Mouse (Mus musculus) forebrain, embryonic 11.5 days (tissue): ENCODE measurements around the gene Kcnrg. TPM values are rescaled to one million over a fixed set of nuclear protein-coding genes. Genes with fewer than 3 reads are reported as not detected.
"Not testable (repeated sequence)": the region's sequence is repeated elsewhere in the genome, so short reads cannot be mapped to it uniquely, and the experiment has no call there.

Experiments used
- ATAC-seq: fragments of 200-750 bp; cut with Nextera tagmentation; replicated peaks from 2 replicates; pipeline ENCODE4 v1.8.0; 2017; ENCODE audit warnings: moderate TSS enrichment; ENCODE audit not compliant: low FRiP score
- DNase-seq: peaks from one replicate; pipeline ENCODE4 v3.0.0-alpha.2; 2017; ENCODE audit warnings: low spot score
- H3K27ac ChIP-seq: fragments of 300-500 bp; sonication (generic); 2 replicates; pipeline ENCODE4 v1.5.1; 2014; ENCODE audit warnings: low read depth, low read length
- H3K27me3 ChIP-seq: fragments of 300-500 bp; sonication (generic); 2 replicates; pipeline ENCODE4 v1.6.1; 2014; ENCODE audit warnings: mild to moderate bottlenecking, low read length, mixed read lengths; ENCODE audit not compliant: control insufficient read depth, insufficient read depth
- H3K36me3 ChIP-seq: fragments of 300-500 bp; sonication (generic); 2 replicates; pipeline ENCODE4 v1.6.1; 2014; ENCODE audit warnings: mild to moderate bottlenecking, low read length, moderate library complexity, mixed read lengths; ENCODE audit not compliant: control insufficient read depth, insufficient read depth
- H3K4me1 ChIP-seq: fragments of 300-500 bp; sonication (generic); replicated peaks from 2 replicates; pipeline ENCODE4 v1.6.1; 2014; ENCODE audit warnings: low read length, mixed read lengths; ENCODE audit not compliant: control insufficient read depth, insufficient read depth
- H3K4me2 ChIP-seq: fragments of 300-500 bp; sonication (generic); 2 replicates; pipeline ENCODE4 v1.6.1; 2014; ENCODE audit warnings: low read depth, mild to moderate bottlenecking, low read length, moderate library complexity, mixed read lengths; ENCODE audit not compliant: severe bottlenecking
- H3K4me3 ChIP-seq: fragments of 300-500 bp; sonication (generic); 2 replicates; pipeline ENCODE4 v1.5.1; 2014; ENCODE audit warnings: low read depth, low read length
- H3K9ac ChIP-seq: fragments of 300-500 bp; sonication (generic); 2 replicates; pipeline ENCODE4 v1.6.1; 2014; ENCODE audit warnings: low read length
- H3K9me3 ChIP-seq: fragments of 300-500 bp; sonication (generic); 2 replicates; pipeline ENCODE4 v1.6.1; 2016; ENCODE audit warnings: low read length, mixed read lengths; ENCODE audit not compliant: control insufficient read depth
- WGBS: fragments of 180-500 bp; shearing (Covaris S2); extraction: QIAGEN DNeasy Blood & Tissue Kit; methylation state at CpG from one replicate; pipeline ENCODE4 v1.1.7; 2014; 5-methylcytosine and 5-hydroxymethylcytosine counted together
- polyA plus RNA-seq: library from polyadenylated mRNA; unstranded; fragments of >200 nt; fragmentation: Nextera tagmentation; extraction: Ambion mirVana; gene quantifications from 2 replicates; pipeline ENCODE4 v1.2.1, GENCODE M21; 2014

Gene Kcnrg
- polyA plus RNA-seq, 1 experiment from 2014 or later = 1.0 TPM

DNA sequence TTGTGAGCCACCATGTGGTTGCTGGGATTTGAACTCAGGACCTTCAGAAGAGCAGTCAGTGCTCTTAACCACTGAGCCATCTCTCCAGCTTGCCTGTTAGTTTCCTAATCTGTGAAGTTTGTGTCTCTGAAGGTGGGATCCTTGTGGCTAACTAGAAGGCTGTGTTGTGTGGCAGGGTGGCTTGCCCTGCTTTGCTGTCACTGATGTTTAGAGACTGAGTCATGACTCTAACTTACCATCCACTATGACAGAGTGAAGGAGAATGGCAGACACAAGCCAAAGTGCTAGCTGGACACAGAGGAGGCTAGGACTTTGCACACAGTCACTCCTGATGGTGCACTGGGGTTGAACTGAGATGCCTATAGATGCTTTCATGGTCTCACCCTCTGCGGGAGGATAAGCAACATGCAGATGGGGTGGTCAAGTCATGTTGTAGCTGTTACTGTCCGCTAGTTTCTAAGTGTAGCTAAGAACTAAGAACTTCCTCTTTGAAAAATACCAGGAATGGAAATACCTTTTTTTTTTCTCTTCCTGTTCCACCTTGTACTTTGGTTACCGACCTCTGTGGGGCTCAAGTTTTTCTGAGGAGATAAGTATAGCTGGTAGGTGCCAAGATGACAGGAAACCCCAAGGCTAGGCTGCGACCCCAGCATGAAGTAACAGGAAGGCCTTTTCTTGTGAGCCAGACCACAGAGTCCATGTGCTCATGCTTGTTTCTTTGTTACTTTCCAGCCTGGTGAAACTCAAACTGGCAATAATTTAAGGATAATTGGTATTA is 17.8 kb upstream of the Kcnrg start:
- Histone ChIP-seq H3K4me2 (no peak overlapping the region), H3K27ac (no peak overlapping the region), H3K9ac (no peak overlapping the region), H3K27me3 (no peaks in the 10 kb centered on the region), H3K9me3 (no peaks in the 10 kb centered on the region), H3K36me3 (no peaks in the 10 kb centered on the region), H3K4me1 (no peaks in the 10 kb centered on the region), H3K4me3 (no peak overlapping the region)
- no peak for ATAC-seq
- 86% methylated on average over 4 of the region's 4 CpGs for WGBS
- no peak for DNase-seq

DNA sequence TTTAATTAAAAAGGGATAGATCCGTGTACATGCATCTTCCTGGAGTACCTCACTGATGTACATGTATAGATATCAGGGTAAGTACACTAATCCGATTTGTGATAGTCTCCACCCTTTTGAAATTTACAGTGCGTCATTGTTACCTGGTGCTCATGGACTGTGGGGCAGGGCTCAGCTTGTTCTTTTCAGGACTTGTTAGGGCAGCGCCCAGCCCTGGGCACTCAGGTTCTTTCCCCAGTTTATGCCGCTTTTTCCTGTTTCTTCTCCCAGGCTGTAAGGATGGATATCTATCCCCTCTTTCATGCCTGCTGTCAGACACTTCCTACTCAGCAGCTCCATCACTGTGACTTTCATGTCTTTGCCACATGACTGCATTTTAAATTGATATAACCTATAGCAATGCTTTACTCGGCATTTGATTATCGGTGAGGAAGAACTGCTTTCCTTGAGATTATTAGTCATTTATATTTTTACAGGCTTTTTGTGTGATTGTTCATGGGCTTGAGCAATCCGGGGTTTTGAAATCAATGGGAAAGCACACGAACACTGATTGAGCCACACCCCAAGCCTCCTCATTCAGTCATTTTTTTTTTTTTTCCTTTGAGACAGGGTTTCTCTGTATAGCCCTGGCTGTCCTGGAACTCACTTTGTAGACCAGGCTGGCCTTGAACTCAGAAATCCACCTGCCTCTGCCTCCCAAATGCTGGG is 10.4 kb upstream of the Kcnrg start:
- H3K4me2 ChIP-seq = no peak overlapping the region
- DNase-seq (no peak), ATAC-seq (no peak)
- 91% methylated on average over 9 of the region's 9 CpGs for WGBS
- H3K27me3 ChIP-seq = no peaks in the 10 kb centered on the region
- H3K9ac ChIP-seq = no peak overlapping the region
- no peaks in the 10 kb centered on the region for H3K9me3 ChIP-seq
- no peak overlapping the region for H3K27ac ChIP-seq
- H3K4me3 ChIP-seq = no peak overlapping the region
- H3K4me1 ChIP-seq = peaks cover 2% of the 10 kb centered on the region; the same call in 1 of the 2 replicates
- no peaks in the 10 kb centered on the region for H3K36me3 ChIP-seq

DNA sequence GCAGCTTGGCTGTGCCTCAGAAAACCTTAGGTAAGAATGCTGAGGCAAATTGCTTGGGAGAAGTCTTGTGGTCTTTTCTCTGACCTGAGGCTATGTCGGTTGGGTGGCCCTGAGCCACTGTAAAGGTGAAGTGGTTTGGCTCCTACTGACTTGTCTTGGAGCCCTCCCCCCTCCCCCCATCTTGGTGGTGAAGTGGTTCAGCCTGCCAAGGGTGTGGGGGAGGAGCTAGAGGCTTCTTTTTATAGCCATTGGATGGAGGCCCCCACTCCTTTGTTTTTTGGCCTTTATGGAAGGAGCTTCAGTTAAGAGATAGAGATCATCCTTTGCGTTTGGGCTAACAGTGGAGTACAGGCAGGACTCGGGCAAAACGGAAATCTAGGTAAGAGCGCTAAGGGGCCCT is 9.3 kb upstream of the Kcnrg start, which contains the start of gene Trim13:
Gene Trim13, plus strand, starts transcription at position 280 of the 400 bp plus-strand sequence.
- ATAC-seq = no peak
- WGBS = 45% methylated on average over 5 of the region's 5 CpGs
- Histone ChIP-seq H3K4me1 (peaks cover 2% of the 10 kb centered on the region; the same call in 1 of the 2 replicates), H3K27me3 (no peaks in the 10 kb centered on the region), H3K36me3 (no peaks in the 10 kb centered on the region), H3K9me3 (no peaks in the 10 kb centered on the region), H3K4me2 (peak within 1 kb of the TSS; percentile 55), H3K9ac (peak within 1 kb of the TSS; percentile 83), H3K27ac (no peak within 1 kb of the TSS), H3K4me3 (peak within 1 kb of the TSS; percentile 76)
- DNase-seq = no peak

DNA sequence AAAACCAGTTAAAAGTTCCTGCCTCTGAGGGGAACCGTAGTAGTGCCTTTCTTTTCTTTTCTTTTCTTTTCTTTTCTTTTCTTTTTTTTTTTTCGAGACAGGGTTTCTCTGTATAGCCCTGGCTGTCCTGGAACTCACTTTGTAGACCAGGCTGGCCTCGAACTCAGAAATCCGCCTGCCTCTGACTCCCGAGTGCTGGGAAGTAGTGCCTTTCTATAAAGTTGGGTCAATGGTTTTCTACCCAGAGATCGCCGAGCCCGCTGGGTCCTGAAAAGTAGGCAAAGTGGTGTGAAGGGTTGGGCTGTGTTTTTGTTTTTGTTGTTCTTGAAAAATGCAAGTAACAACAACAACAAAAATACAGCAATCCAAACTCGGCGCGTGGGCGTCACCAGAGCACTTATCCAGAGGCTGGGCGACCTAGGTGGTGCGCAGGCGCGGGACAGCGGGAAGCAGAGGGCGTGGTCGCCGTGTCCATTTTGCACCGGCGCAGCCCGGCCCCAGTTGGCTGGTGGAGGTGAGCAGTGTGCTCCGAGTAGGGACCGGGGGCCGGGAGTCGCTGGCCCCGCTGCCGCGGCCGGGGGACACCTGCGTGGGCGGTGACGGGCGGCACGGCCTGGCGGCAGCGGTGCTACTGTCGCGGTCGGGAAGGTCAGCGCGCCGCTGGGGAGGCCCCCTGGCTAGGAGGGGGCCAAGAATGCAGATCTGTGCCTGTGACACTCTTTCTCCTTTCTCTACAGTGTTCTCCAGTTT is 8.0 kb upstream of the Kcnrg start:
- Histone ChIP-seq H3K4me1 (peaks cover 2% of the 10 kb centered on the region; the same call in 1 of the 2 replicates), H3K36me3 (no peaks in the 10 kb centered on the region), H3K27me3 (no peaks in the 10 kb centered on the region), H3K4me3 (peak overlapping the region; percentile 76), H3K27ac (no peak overlapping the region), H3K9me3 (no peaks in the 10 kb centered on the region), H3K4me2 (peak overlapping the region; percentile 55), H3K9ac (peak overlapping the region; percentile 83)
- ATAC-seq = peak; percentile 95
- WGBS = 5% methylated on average over 44 of the region's 44 CpGs
- peak; percentile 95 for DNase-seq

DNA sequence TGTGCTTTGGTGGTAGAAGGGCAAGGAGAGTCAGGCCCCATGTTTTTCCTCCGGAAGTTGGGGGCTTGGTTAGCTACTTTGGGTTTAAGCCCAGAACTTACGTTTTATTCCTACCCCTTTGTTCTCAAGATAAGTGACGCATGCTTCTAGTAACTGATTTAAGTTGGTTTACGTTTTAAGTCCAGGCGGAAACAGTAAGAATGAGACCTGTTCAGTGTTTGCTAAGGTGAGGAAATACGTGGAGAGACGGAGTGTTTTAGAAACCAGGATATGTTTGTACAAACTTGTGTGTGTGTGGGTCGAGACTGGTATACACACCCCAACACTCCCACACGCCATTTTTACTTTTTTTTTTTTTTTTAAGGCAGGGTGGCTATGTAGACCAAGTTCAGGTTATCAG is 5.9 kb upstream of the Kcnrg start:
- Histone ChIP-seq H3K27me3 (no peaks in the 10 kb centered on the region), H3K27ac (no peak overlapping the region), H3K9me3 (no peaks in the 10 kb centered on the region), H3K4me2 (no peak overlapping the region), H3K36me3 (no peaks in the 10 kb centered on the region), H3K4me3 (no peak overlapping the region), H3K4me1 (peaks cover 2% of the 10 kb centered on the region; the same call in 1 of the 2 replicates), H3K9ac (no peak overlapping the region)
- ATAC-seq = no peak
- 89% methylated on average over 9 of the region's 9 CpGs for WGBS
- no peak for DNase-seq

DNA sequence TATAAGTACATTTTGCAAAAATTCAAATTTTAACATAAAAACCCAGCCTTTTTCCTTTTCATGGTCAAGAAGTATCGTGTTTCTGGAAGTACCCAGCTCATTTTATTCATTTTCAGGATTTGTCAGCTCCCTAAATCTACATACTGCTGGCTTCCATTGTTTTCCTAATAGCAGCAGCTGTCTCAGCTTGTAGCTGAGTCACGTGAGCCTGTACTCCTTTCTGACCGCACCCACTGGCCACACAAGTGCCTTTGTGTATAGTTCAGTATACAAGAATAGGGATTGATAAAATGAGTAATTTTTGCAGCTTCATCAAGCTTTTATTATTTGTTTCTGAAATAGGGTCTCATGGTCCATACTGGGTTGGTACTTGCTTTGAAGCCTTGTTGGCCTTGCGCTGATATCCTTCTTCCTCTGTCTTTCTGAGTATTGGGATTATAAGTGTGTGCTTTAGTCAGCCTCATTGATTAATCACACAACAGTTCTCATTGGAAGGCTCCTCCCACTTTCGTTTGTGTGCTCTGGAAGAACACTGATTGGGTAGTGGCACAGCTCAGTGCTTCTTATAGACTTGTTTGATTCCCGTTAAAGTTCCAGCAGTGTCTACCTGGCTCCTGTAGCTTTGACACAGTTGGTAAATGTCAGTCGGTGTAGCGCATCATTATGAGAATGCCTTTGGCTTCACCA is 4.0 kb upstream of the Kcnrg start:
- WGBS = 68% methylated on average over 8 of the region's 8 CpGs
- Histone ChIP-seq H3K27ac (no peak overlapping the region), H3K9ac (no peak overlapping the region), H3K4me3 (no peak overlapping the region), H3K36me3 (no peaks in the 10 kb centered on the region), H3K4me1 (peaks cover 2% of the 10 kb centered on the region; the same call in 1 of the 2 replicates), H3K4me2 (no peak overlapping the region), H3K27me3 (no peaks in the 10 kb centered on the region), H3K9me3 (no peaks in the 10 kb centered on the region)
- ATAC-seq (peak; percentile 61), DNase-seq (no peak)

DNA sequence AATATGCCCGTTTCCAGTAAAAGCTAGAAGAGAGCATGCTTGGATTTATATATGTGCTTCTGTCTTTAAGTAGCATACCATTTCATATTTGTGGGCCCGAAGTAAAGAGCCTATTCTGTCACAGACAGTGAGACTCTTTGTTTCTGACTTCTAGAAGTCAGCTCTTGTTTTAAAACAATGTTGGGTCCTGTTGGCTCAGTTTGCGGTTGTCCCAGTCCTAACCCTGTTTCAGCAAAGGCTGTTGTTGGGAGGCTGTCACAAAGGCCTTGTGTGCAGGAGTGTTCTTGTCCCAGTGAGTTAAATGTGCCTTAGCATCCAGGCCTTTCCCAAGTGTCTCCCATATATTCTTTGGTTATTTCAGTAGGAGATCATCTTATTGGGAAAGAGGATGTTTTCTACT is 3.2 kb upstream of the Kcnrg start:
- ATAC-seq (no peak), DNase-seq (no peak)
- Histone ChIP-seq H3K4me2 (no peak overlapping the region), H3K9me3 (no peaks in the 10 kb centered on the region), H3K27ac (no peak overlapping the region), H3K4me3 (no peak overlapping the region), H3K27me3 (no peaks in the 10 kb centered on the region), H3K9ac (no peak overlapping the region), H3K36me3 (no peaks in the 10 kb centered on the region), H3K4me1 (peaks cover 2% of the 10 kb centered on the region; the same call in 1 of the 2 replicates)
- WGBS = 91% methylated on average over 3 of the region's 3 CpGs

DNA sequence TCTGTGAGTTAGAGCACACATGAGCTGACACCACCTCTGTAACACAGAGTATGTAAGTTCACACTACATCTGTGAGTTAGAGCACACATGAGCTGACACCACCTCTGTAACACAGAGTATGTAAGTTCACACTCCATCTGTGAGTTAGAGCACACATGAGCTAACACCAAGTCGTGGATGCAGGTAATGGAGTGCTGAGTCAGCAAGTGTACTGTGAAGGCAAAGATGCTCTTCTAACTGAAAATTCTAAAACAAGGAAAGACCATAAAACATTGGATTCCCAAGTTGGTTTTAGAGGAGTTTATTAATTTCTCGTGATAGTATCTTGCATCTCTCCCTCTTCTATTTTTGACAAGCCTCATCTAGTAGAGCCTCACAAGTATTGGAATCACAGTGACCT is 1.2 kb upstream of the Kcnrg start:
- H3K27me3 ChIP-seq, DNase-seq, H3K4me1 ChIP-seq, H3K36me3 ChIP-seq, H3K4me2 ChIP-seq, H3K4me3 ChIP-seq, H3K9ac ChIP-seq, H3K9me3 ChIP-seq, ATAC-seq, H3K27ac ChIP-seq: not testable (repeated sequence)
- WGBS = 88% methylated on average over 2 of the region's 2 CpGs
